Mouse (Mus musculus) embryonic facial prominence, embryonic 11.5 days (tissue): ENCODE measurements around the gene Spz1. TPM values are rescaled to one million over a fixed set of nuclear protein-coding genes. Genes with fewer than 3 reads are reported as not detected.
"Not testable (repeated sequence)": the region's sequence is repeated elsewhere in the genome, so short reads cannot be mapped to it uniquely, and the experiment has no call there.

ENCODE experiments used
- ATAC-seq: fragments of 200-750 bp; cut with Nextera tagmentation; replicated peaks from 2 replicates; pipeline ENCODE4 v1.8.0; 2017; ENCODE audit warnings: low read depth; ENCODE audit not compliant: insufficient number of reproducible peaks, low FRiP score, low TSS enrichment
- DNase-seq: peaks from one replicate; pipeline ENCODE4 v3.0.0-alpha.2; 2015; ENCODE audit warnings: low spot score
- H3K27ac ChIP-seq: fragments of 300-500 bp; sonication (generic); replicated peaks from 2 replicates; pipeline ENCODE4 v1.5.1; 2014; ENCODE audit warnings: mild to moderate bottlenecking, low read depth, low read length, control low read depth
- H3K27me3 ChIP-seq: fragments of 300-500 bp; sonication (generic); 2 replicates; pipeline ENCODE4 v1.6.1; 2014; ENCODE audit warnings: mild to moderate bottlenecking, low read length, moderate library complexity, mixed read lengths; ENCODE audit not compliant: control insufficient read depth, insufficient read depth
- H3K36me3 ChIP-seq: fragments of 300-500 bp; sonication (generic); replicated peaks from 2 replicates; pipeline ENCODE4 v1.6.1; 2014; ENCODE audit warnings: low read depth, mild to moderate bottlenecking, low read length, moderate library complexity, mixed read lengths; ENCODE audit not compliant: control insufficient read depth, insufficient read depth
- H3K4me1 ChIP-seq: fragments of 300-500 bp; sonication (generic); 2 replicates; pipeline ENCODE4 v1.6.1; 2014; ENCODE audit warnings: low read length, mixed read lengths; ENCODE audit not compliant: control insufficient read depth, insufficient read depth
- H3K4me2 ChIP-seq: fragments of 300-500 bp; sonication (generic); 2 replicates; pipeline ENCODE4 v1.6.1; 2014; ENCODE audit warnings: low read depth, mild to moderate bottlenecking, control low read depth, low read length, moderate library complexity
- H3K4me3 ChIP-seq: fragments of 300-500 bp; sonication (generic); 2 replicates; pipeline ENCODE4 v1.5.1; 2014; ENCODE audit warnings: low read depth, low read length, control low read depth
- H3K9ac ChIP-seq: fragments of 300-500 bp; sonication (generic); replicated peaks from 2 replicates; pipeline ENCODE4 v1.6.1; 2014; ENCODE audit warnings: mild to moderate bottlenecking, control low read depth, low read length
- H3K9me3 ChIP-seq: fragments of 300-500 bp; sonication (generic); replicated peaks from 2 replicates; pipeline ENCODE4 v1.6.1; 2016; ENCODE audit warnings: mild to moderate bottlenecking, low read length, inconsistent platforms, mixed read lengths; ENCODE audit not compliant: control insufficient read depth
- WGBS: fragments of 180-500 bp; shearing (Covaris S2); extraction: QIAGEN DNeasy Blood & Tissue Kit; methylation state at CpG from one replicate; pipeline ENCODE4 v1.1.7; 2014; 5-methylcytosine and 5-hydroxymethylcytosine counted together
- polyA plus RNA-seq: library from polyadenylated mRNA; unstranded; fragments of >200 nt; fragmentation: Nextera tagmentation; extraction: Ambion mirVana; gene quantifications from 2 replicates; pipeline ENCODE4 v1.2.1, GENCODE M21; 2014

The Spz1 gene
- polyA plus RNA-seq, 1 experiment from 2014 or later: not detected

DNA sequence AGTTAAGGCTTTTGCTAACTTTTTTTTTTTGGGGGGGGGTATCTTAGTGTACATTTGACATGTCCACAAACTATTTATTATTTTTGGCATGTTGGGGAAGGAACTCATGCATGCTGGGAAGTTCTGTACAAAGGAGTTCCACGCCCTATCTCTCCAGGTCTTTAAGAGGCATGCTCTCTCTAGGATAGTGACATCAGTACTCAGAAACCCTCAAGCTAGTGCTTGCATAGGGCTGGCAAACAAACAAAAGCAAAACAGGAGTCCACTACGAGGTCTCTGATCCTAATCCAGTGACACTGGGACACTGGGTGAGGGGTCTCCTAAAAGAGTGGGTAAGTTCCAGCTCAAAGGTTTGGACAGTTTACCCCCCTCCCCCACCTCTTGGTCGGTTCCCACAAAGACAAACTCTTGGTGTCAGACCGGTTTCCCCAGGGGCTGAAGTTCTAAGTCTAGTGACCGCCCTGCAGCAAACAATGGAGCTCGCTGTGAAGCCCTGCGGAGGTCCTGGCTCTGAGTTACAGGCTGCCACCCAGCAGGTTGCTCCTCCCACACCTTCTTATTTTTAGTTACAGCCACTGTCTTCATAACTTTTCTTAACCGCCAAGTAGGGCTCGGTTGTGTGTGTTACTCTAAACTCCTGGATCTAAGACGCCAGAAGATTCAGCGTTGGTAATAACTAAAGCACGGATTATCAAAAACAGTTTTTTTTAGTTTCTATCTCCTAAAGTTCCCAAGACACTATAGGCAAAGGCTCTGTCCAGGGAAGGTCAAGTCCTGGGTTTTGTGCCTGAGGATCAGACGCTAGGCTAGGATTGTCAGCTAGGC lies 33.7 kb upstream of the Spz1 start:
- no peak for ATAC-seq

DNA sequence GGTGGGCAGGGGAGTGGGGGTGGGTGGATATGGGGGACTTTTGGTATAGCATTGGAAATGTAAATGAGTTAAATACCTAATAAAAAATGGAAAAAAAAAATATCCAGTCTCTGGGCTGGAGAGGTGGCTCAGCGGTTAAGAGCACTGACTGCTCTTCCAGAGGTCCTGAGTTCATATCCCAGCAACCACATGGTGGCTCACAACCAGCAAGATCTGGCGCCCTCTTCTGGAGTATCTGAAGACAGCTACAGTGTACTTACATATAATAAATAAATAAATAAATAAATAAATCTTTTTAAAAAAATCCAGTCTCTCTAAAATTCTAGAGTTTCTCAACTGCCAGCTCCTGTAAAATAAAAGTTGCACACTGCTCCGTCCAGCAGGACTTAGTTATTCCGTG lies 29.3 kb upstream of the Spz1 start:
- not testable (repeated sequence) for H3K4me2 ChIP-seq, DNase-seq, H3K9me3 ChIP-seq, H3K27me3 ChIP-seq, H3K27ac ChIP-seq, H3K4me1 ChIP-seq, H3K4me3 ChIP-seq, H3K36me3 ChIP-seq, H3K9ac ChIP-seq, ATAC-seq
- WGBS: 82% methylated on average over 4 of the region's 4 CpGs

More for the DNA sequence above, 33.7 kb upstream of the Spz1 start:
- no peaks in the 10 kb centered on the region for H3K36me3 ChIP-seq
- WGBS: 10% methylated on average over 13 of the region's 13 CpGs
- H3K27ac ChIP-seq: peak overlapping the region; percentile 79; the same call in 1 of the 2 replicates
- peak; percentile 53 for DNase-seq
- H3K27me3 ChIP-seq: no peaks in the 10 kb centered on the region
- H3K9ac ChIP-seq: peak overlapping the region; percentile 70; the same call in 1 of the 2 replicates
- peak overlapping the region; percentile 62 for H3K4me2 ChIP-seq
- no peaks in the 10 kb centered on the region for H3K4me1 ChIP-seq
- H3K4me3 ChIP-seq: peak overlapping the region; percentile 74; the same call in 1 of the 2 replicates
- no peaks in the 10 kb centered on the region for H3K9me3 ChIP-seq

DNA sequence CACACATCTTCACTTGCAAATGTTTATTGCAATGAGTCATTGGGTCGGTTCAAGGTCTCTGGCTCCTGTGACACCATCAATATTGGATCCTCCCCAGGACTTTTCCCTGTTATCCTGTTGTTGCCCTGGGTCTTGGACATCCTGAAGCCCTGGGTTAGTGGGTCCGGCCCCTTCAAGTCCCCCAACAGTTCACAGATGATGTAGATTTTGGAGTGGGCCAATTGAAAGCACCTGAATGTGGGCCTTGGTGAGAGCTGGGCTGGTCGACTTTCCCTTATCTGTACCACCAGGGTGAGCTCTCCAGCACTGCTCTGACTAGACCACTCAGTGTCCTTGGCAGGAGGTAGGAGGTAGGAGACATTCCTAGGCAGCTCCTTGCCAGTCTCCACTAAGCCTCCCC lies 19.5 kb upstream of the Spz1 start:
- Histone ChIP-seq H3K27me3 (no peaks in the 10 kb centered on the region), H3K9ac (no peak overlapping the region), H3K36me3 (no peaks in the 10 kb centered on the region), H3K4me1 (no peaks in the 10 kb centered on the region), H3K9me3 (no peaks in the 10 kb centered on the region), H3K4me2 (no peak overlapping the region), H3K27ac (no peak overlapping the region), H3K4me3 (no peak overlapping the region)
- WGBS: 62% methylated on average over 3 of the region's 3 CpGs
- ATAC-seq: no peak
- DNase-seq: no peak

DNA sequence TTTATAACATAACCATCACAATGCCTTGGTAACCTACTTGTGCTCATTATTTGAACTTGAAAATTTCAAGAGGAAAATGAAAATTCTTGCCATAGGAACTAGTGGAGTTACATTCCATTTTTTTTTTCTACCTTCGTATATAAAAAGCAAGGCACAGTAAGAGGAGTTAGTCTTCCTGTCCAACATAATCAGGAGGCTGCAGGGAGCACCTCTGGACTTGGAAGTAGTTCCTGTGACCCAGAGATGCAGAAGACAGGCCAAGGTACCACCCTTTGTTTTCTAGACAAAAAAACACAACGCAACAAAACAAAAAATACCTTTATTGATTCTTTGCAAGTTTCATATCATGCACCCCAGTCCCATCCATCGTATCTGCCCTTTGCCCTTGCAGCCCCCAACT lies 18.9 kb upstream of the Spz1 start:
- ATAC-seq: no peak
- H3K9me3 ChIP-seq: no peaks in the 10 kb centered on the region

DNA sequence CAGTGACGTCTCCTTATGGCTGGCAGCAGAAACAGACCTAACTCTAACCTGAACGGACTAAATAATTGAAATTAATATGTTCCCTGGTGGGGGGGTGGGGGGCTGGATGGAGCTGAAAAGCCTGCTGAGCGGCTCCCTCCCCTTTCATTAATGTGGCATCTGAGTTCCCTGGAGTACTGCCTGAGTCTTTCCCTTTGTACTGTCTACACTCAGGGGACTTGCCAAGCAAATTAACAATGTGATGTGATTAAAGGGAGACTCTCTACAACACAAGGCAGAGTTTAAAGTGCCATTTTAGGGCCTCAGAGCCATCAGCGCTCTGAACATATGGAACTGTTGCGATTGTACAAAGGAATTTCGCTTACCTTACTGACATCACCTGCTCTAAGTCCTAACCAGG lies 18.5 kb upstream of the Spz1 start:
- H3K27ac ChIP-seq: no peak overlapping the region
- H3K27me3 ChIP-seq: no peaks in the 10 kb centered on the region

More for the DNA sequence above, 18.9 kb upstream of the Spz1 start:
- Histone ChIP-seq H3K4me1 (no peaks in the 10 kb centered on the region), H3K36me3 (no peaks in the 10 kb centered on the region), H3K4me2 (no peak overlapping the region), H3K4me3 (no peak overlapping the region), H3K27me3 (no peaks in the 10 kb centered on the region), H3K9ac (no peak overlapping the region), H3K27ac (no peak overlapping the region)
- WGBS: 89% methylated on average over 3 of the region's 3 CpGs
- no peak for DNase-seq

DNA sequence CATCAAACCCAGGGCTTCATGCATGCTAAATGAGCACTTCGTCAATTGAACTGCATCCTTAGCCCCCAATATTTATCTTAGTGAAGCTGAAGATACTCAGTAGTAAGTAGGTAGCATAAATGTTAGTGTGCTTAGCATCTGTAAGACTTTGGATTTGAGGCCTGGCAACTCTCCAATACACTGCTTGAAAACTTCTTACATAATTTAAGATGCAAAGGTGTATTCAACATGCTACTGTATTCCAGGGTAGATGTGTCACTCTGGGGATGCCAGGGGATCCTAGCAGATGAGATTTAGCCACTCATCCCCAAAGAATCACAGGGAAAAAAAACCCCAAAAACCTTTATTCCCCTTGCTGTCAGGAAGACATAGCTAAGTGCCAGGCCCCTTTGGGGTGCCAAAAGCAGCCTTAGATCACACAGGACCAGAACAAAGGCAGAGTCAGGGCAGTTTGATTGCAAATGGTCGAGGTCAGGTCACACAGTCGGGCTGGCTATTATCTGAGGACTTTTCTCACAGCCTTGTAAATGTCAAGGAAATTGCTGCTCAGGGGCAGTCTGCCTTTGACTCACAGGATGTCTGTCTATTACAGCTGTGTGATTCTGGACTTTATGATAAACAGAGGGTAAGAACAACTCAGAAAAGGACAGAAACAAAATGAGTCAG lies 17.9 kb upstream of the Spz1 start:
- H3K9ac ChIP-seq: no peak overlapping the region
- no peaks in the 10 kb centered on the region for H3K36me3 ChIP-seq
- no peak overlapping the region for H3K27ac ChIP-seq
- H3K9me3 ChIP-seq: no peaks in the 10 kb centered on the region
- H3K4me2 ChIP-seq: no peak overlapping the region
- ATAC-seq: no peak
- DNase-seq: no peak
- no peak overlapping the region for H3K4me3 ChIP-seq
- no peaks in the 10 kb centered on the region for H3K4me1 ChIP-seq
- H3K27me3 ChIP-seq: no peaks in the 10 kb centered on the region
- WGBS: 25% methylated on average over 3 of the region's 3 CpGs

More for the DNA sequence above, 18.5 kb upstream of the Spz1 start:
- Histone ChIP-seq H3K36me3 (no peaks in the 10 kb centered on the region), H3K4me1 (no peaks in the 10 kb centered on the region), H3K4me3 (no peak overlapping the region), H3K9ac (no peak overlapping the region), H3K9me3 (no peaks in the 10 kb centered on the region), H3K4me2 (no peak overlapping the region)
- no peak for DNase-seq
- peak; percentile 77 for ATAC-seq
- 51% methylated on average over 6 of the region's 6 CpGs for WGBS

DNA sequence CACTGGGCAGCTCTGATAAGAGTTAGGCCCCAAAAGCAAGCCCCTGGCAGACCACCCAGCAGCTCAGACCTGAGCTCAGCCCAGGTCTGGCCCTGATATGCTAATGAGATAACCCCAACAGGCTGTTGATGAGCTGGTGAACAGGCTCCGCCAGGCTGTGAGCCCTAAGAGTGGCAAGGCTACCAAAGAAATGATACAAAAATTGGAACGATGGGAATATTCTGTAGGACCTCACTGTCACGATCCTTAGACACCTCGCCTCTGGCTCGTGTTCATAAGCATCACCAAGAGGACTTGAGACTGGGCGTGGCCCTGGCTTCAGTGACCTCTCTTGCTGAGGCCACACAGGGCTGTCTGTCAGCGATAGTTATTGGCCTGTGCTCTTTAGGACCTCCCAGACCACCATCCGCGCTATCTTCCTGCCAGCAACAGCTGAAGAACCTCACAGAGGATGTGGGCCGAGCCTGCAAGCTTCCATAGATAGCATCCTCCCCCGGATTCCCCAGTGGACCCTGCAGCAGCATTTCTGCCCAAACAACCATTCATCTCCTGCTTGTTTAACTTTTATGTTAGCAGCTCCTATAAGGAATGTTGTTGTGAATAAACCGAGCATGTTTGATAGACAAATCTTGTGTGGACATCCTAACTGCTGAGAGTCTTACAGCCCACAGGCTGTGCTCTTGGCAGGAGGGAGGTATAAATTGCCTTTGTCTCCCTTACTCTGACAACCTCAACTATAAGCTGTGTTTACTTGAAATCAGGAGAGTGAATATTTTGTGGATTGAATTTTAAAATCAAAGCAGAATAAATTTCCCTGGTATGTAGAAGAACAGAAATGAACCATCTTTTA lies 17.0 kb upstream of the Spz1 start:
- ATAC-seq: no peak
- H3K4me2 ChIP-seq: no peak overlapping the region
- no peak for DNase-seq
- no peaks in the 10 kb centered on the region for H3K9me3 ChIP-seq
- H3K4me1 ChIP-seq: no peaks in the 10 kb centered on the region
- no peak overlapping the region for H3K4me3 ChIP-seq
- H3K9ac ChIP-seq: no peak overlapping the region
- H3K27ac ChIP-seq: no peak overlapping the region
- 41% methylated on average over 12 of the region's 12 CpGs for WGBS
- no peaks in the 10 kb centered on the region for H3K27me3 ChIP-seq
- no peaks in the 10 kb centered on the region for H3K36me3 ChIP-seq
